Mouse (Mus musculus) c-Kit-positive CD71-positive TER-119-positive erythroid progenitor cells, embryonic 14.5 days (primary cell): ENCODE results near the gene Tex37.

ENCODE experiments used
- DNase-seq: peaks from one replicate; pipeline ENCODE4 v3.0.0-alpha.2; 2013; ENCODE audit warnings: low spot score

Gene Tex37

GRCm38 (mm10) chr6:70880714-70881304 is 37.9 kb downstream of the Tex37 start:
- peak; percentile 77 for DNase-seq

GRCm38 (mm10) chr6:70875017-70875416 is 43.7 kb downstream of the Tex37 start:
- DNase-seq, result no peak

DNA sequence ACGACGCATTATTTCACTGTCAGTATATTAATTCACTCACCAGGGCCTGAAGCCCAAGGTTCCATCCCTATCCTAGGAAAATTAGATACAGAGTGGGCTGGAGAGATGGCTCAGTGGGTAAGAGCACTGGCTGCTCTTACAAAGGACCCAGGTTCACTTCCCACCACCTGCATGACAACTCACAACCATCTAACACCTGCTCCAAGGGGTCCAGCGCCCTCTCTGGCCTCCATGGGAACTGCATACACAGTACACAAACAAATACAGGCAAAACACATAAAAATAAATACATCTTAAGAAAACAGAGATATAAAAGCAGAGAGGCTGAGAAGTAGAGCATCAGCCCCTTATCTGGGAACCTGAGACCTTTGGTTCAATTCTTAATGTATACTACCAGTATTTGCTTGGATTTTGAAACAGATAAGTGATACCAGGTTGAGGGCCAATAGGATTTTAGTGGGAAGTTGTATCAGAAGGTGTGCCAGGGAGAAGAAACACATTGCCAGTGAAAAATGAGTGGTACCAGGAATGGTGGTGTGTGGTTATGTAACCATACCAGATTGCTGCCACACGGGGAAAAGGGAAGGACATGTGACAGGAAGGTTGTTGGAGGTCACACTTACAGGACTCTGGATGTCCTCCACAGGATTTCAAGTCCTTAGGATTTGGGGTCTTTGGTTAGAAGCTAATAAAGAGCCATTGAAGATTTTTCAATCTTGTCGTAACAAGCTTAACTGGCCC is 44.5 kb downstream of the Tex37 start:
- DNase-seq, result peak; percentile 21

GRCm38 (mm10) chr6:70872570-70872969 is 46.2 kb downstream of the Tex37 start:
- DNase-seq, result no peak

- peak; percentile 3 for DNase-seq
These were observed 46.6 kb downstream of the Tex37 start for GRCm38 (mm10) chr6:70872128-70872527.

GRCm38 (mm10) chr6:70871511-70871980 is 47.2 kb downstream of the Tex37 start:
- no peak for DNase-seq

- DNase-seq, result no peak
These were observed 51.4 kb downstream of the Tex37 start for GRCm38 (mm10) chr6:70867297-70867696.

DNA sequence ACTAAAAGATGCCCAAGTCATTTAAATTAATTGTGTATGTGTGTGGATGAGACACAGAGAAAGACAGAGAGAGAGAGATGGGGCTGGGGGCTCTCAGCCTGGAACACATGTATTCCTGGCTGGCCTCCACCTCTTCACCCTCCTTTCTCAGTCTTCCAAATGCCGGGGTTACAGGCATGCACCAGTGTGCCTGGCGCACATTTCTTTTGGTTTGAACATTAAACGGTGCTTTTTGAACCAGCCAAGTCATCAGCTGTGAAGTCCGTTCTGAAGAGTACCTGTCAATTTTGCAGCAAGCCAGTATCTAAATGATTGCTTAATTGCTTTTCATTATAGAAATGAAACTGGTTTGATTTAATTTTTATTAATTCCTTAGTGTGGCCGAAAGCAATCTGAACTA is 52.0 kb downstream of the Tex37 start:
- DNase-seq, result no peak

DNA sequence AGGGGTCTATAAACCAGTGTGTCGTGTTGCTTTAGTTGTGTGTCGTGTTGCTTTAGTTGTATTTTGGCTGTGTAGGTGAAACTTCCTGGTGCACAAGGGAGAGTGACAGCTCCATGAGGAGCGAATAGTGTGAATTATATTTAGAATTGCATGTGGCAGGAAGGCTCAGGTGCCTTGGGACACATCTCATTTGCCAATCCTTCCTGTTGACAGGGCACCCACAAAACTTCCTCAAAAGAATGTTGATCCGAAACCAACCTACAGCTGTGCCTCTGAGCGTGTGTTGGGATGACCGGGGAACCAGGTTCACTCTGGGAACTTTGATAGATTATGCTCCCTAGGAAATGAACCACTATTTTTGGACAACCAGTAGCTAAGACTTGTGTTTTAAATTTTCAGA is 54.4 kb downstream of the Tex37 start:
- DNase-seq, result no peak
